Mouse (Mus musculus): ENCODE measurements around the gene M6pr. TPM values are rescaled to one million over a fixed set of nuclear protein-coding genes. Genes with fewer than 3 reads are reported as not detected.

Gene M6pr
- polyA plus RNA-seq, 1 experiment from 2014 or later = 105 TPM

DNA sequence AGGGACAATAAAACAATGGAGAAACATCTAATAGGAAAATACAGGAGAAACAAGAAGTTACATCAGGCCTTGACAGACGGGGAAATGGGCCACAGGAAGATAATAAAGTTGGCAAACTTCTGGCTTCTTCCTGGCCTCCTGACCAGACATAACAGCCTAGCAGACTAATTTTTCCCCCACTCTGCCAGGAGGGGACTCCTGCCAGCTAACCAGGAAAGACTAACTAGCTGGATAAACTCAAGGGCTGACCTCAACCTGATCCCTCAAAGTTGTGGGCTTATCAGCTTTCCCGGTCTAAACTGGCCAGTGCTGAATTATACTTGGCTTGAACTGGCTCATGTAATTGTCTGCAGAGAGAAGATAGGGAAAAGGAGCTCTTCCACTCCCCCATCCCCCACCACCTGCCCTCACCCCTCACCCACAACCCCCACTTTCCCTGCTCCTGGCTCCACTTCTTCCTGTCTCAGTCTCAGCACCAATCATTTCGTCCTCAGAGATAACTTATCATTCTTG, 8.8 kb upstream of the M6pr start:
- H3K27ac ChIP-seq = no peak overlapping the region
- H3K9ac ChIP-seq = no peak overlapping the region
- H3K27me3 ChIP-seq = no peaks in the 10 kb centered on the region
- H3K36me3 ChIP-seq = no peaks in the 10 kb centered on the region
- no peaks in the 10 kb centered on the region for H3K9me3 ChIP-seq (replicated peaks)
- H3K4me2 ChIP-seq = no peak overlapping the region
- 15% methylated on average over 3 of the region's 3 CpGs for WGBS (ENCODE audit: insufficient replicate concordance)
- H3K4me3 ChIP-seq (replicated peaks) = no peak overlapping the region
- no peak for ATAC-seq (ENCODE audit: low read depth)
- peaks cover 12% of the 10 kb centered on the region for H3K4me1 ChIP-seq (replicated peaks)
- no peak for DNase-seq

DNA sequence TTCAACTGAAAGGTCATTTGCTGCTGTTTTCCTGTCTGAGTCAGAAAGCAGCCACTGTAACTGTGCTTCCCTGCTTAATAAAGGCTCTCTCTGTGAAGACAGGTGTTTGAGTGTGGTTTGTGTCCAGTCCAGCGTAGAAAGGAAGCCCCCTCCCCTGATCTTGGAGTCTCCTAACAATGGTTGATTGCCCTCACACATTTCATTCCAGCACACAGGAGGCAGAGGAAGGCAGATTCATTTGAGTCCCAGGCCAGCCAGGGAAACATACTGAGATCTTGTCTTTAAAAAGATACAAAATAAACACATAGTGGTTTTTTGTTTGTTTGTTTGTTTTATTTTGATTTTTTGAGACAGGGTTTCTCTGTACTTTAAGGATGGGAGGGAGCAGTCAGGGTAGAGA, 6.4 kb upstream of the M6pr start:
- DNase-seq (no peak), ATAC-seq (ENCODE audit: low read depth) (no peak)
- Histone ChIP-seq H3K9me3 (replicated peaks) (no peaks in the 10 kb centered on the region), H3K27me3 (no peaks in the 10 kb centered on the region), H3K27ac (no peak overlapping the region), H3K4me3 (replicated peaks) (no peak overlapping the region), H3K9ac (no peak overlapping the region), H3K4me2 (no peak overlapping the region), H3K4me1 (replicated peaks) (peaks cover 9% of the 10 kb centered on the region), H3K36me3 (no peaks in the 10 kb centered on the region)
- 65% methylated on average over 1 of the region's 1 CpGs for WGBS (ENCODE audit: insufficient replicate concordance)

- no peak overlapping the region for H3K4me3 ChIP-seq (replicated peaks)
- H3K27ac ChIP-seq = no peak overlapping the region
- 58% methylated on average over 4 of the region's 4 CpGs for WGBS (ENCODE audit: insufficient replicate concordance)
- no peak overlapping the region for H3K9ac ChIP-seq
- H3K27me3 ChIP-seq = no peaks in the 10 kb centered on the region
- H3K4me2 ChIP-seq = no peak overlapping the region
- ATAC-seq (ENCODE audit: low read depth) = no peak
- peaks cover 4% of the 10 kb centered on the region for H3K4me1 ChIP-seq (replicated peaks)
- no peaks in the 10 kb centered on the region for H3K36me3 ChIP-seq
- H3K9me3 ChIP-seq (replicated peaks) = no peaks in the 10 kb centered on the region
- DNase-seq = no peak
Measured at GRCm38 (mm10) chr6:122302661-122303060, 5.9 kb upstream of the M6pr start.

DNA sequence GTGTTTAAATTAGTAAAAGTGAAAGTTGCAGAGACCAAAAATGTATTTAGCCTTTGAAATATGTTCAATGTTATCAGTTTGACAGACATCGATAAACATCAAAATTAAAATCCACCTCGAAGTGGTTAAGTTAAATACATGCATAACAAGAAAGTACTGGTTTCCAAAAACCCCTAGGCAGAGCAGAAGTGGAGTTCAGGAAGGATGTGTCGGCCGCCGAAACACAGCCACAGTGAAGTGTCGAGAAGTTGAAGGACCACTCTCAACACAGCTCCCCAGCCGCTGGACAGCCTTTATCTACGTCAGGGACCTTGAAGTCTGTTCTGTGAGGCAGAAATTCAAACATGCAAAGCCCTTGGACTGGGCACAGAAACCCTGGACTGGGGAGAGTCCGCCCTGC, 5.0 kb upstream of the M6pr start:
- DNase-seq (no peak), ATAC-seq (ENCODE audit: low read depth) (no peak)
- Histone ChIP-seq H3K36me3 (no peaks in the 10 kb centered on the region), H3K27ac (no peak overlapping the region), H3K4me2 (no peak overlapping the region), H3K9ac (no peak overlapping the region), H3K4me1 (replicated peaks) (peaks cover 5% of the 10 kb centered on the region; the same call in 1 of the 2 replicates), H3K27me3 (no peaks in the 10 kb centered on the region), H3K9me3 (replicated peaks) (no peaks in the 10 kb centered on the region), H3K4me3 (replicated peaks) (no peak overlapping the region)
- WGBS (ENCODE audit: insufficient replicate concordance) = 60% methylated on average over 9 of the region's 9 CpGs

GRCm38 (mm10) chr6:122304355-122304754, 4.2 kb upstream of the M6pr start:
- H3K36me3 ChIP-seq = no peaks in the 10 kb centered on the region
- ATAC-seq (ENCODE audit: low read depth) = no peak
- H3K4me1 ChIP-seq (replicated peaks) = peaks cover 5% of the 10 kb centered on the region; the same call in 1 of the 2 replicates
- no peaks in the 10 kb centered on the region for H3K27me3 ChIP-seq
- H3K27ac ChIP-seq = no peak overlapping the region
- no peaks in the 10 kb centered on the region for H3K9me3 ChIP-seq (replicated peaks)
- peak; percentile 53 for DNase-seq
- no peak overlapping the region for H3K4me3 ChIP-seq (replicated peaks)
- no peak overlapping the region for H3K9ac ChIP-seq
- no peak overlapping the region for H3K4me2 ChIP-seq
- WGBS (ENCODE audit: insufficient replicate concordance) = 20% methylated on average over 6 of the region's 6 CpGs

GRCm38 (mm10) chr6:122304790-122305555, 3.5 kb upstream of the M6pr start:
- Histone ChIP-seq H3K4me3 (replicated peaks) (no peak overlapping the region), H3K4me2 (no peak overlapping the region), H3K36me3 (no peaks in the 10 kb centered on the region), H3K27ac (no peak overlapping the region), H3K27me3 (no peaks in the 10 kb centered on the region), H3K9ac (no peak overlapping the region), H3K9me3 (replicated peaks) (no peaks in the 10 kb centered on the region), H3K4me1 (replicated peaks) (peaks cover 8% of the 10 kb centered on the region)
- WGBS (ENCODE audit: insufficient replicate concordance) = 71% methylated on average over 12 of the region's 12 CpGs
- ATAC-seq (ENCODE audit: low read depth) = no peak
- no peak for DNase-seq

DNA sequence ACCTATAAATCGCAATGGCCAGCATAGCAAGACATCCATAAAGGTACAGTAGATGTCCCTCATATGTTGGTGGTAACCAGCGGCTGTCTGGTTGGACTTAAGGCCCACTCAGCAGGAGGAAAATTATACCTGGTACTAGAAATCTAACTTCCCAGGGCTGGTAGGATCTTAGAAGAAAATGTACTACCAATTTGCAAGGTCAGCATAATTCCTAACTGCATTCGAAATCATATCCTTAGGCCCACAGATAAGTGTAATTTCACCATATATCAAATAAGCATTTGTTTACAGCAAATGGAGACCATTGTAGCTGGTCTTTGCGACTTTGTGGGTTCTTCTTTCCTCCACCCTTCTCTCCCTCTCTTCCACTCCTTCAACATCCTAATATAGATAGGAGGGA, 1.8 kb upstream of the M6pr start:
- Histone ChIP-seq H3K4me3 (replicated peaks) (no peak overlapping the region), H3K27me3 (no peaks in the 10 kb centered on the region), H3K4me2 (no peak overlapping the region), H3K36me3 (peaks cover 4% of the 10 kb centered on the region), H3K4me1 (replicated peaks) (peaks cover 25% of the 10 kb centered on the region), H3K9ac (no peak overlapping the region), H3K27ac (no peak overlapping the region), H3K9me3 (replicated peaks) (no peaks in the 10 kb centered on the region)
- DNase-seq (no peak), ATAC-seq (ENCODE audit: low read depth) (no peak)
- 69% methylated on average over 4 of the region's 4 CpGs for WGBS (ENCODE audit: insufficient replicate concordance)

GRCm38 (mm10) chr6:122308136-122308504, 400 bp upstream of the M6pr start:
- peaks cover 27% of the 10 kb centered on the region for H3K4me1 ChIP-seq (replicated peaks)
- H3K4me2 ChIP-seq = peak overlapping the region; percentile 88
- H3K4me3 ChIP-seq (replicated peaks) = peak overlapping the region; percentile 99
- 66% methylated on average over 6 of the region's 6 CpGs for WGBS (ENCODE audit: insufficient replicate concordance)
- no peak overlapping the region for H3K27ac ChIP-seq
- no peak overlapping the region for H3K9ac ChIP-seq
- ATAC-seq (ENCODE audit: low read depth) (peak; percentile 0; the same call in 1 of the 2 replicates), DNase-seq (no peak)
- peaks cover 18% of the 10 kb centered on the region for H3K36me3 ChIP-seq
- H3K27me3 ChIP-seq = no peaks in the 10 kb centered on the region
- no peaks in the 10 kb centered on the region for H3K9me3 ChIP-seq (replicated peaks)

DNA sequence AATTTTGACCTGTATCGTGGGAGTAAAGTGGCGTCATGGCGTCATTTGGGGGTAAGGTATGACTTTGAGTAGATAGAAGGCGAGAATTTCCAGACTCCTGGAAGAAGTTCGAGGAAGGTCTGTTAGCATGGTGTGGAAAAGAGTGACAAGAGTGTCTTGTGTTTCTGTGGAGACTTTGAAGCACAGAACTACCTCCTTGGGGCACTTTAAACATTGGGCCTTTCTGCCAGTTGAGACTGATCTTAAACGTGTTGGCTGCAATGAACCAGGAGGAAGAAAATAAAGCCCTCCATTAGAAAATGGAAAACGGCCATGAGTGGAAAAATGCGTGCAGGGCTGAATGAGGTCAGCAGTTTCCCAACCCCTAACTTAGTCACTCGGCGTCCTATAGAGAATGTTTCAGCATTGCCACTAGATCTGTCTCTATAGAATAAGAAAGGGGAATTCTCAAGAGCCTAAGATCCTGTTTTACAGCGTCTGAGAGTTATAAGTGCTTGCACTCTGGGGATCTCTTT, 983 bp downstream of the M6pr start:
- ATAC-seq (ENCODE audit: low read depth) = no peak
- Histone ChIP-seq H3K9ac (peak overlapping the region; percentile 98), H3K27ac (peak overlapping the region; percentile 89), H3K36me3 (peaks cover 32% of the 10 kb centered on the region), H3K9me3 (replicated peaks) (no peaks in the 10 kb centered on the region), H3K4me1 (replicated peaks) (peaks cover 27% of the 10 kb centered on the region), H3K27me3 (no peaks in the 10 kb centered on the region), H3K4me3 (replicated peaks) (peak overlapping the region; percentile 99), H3K4me2 (peak overlapping the region; percentile 88)
- peak; percentile 15 for DNase-seq
- 2% methylated on average over 11 of the region's 11 CpGs for WGBS (ENCODE audit: insufficient replicate concordance)

GRCm38 (mm10) chr6:122310187-122310820, 1.8 kb downstream of the M6pr start:
- peak overlapping the region; percentile 99 for H3K4me3 ChIP-seq (replicated peaks)
- peaks cover 27% of the 10 kb centered on the region for H3K4me1 ChIP-seq (replicated peaks)
- no peaks in the 10 kb centered on the region for H3K9me3 ChIP-seq (replicated peaks)
- WGBS (ENCODE audit: insufficient replicate concordance) = 38% methylated on average over 5 of the region's 5 CpGs
- no peaks in the 10 kb centered on the region for H3K27me3 ChIP-seq
- peak overlapping the region; percentile 98 for H3K9ac ChIP-seq
- peaks cover 40% of the 10 kb centered on the region for H3K36me3 ChIP-seq
- H3K4me2 ChIP-seq = peak overlapping the region; percentile 88
- H3K27ac ChIP-seq = peak overlapping the region; percentile 89
- ATAC-seq (ENCODE audit: low read depth) = no peak
- DNase-seq = no peak

GRCm38 (mm10) chr6:122318726-122319125, 10.2 kb downstream of the M6pr start:
- 71% methylated on average over 1 of the region's 1 CpGs for WGBS (ENCODE audit: insufficient replicate concordance)
- DNase-seq (no peak), ATAC-seq (ENCODE audit: low read depth) (no peak)
- Histone ChIP-seq H3K27ac (no peak overlapping the region), H3K9ac (no peak overlapping the region), H3K4me2 (no peak overlapping the region), H3K36me3 (peaks cover 74% of the 10 kb centered on the region), H3K4me1 (replicated peaks) (no peaks in the 10 kb centered on the region), H3K9me3 (replicated peaks) (no peaks in the 10 kb centered on the region), H3K27me3 (no peaks in the 10 kb centered on the region), H3K4me3 (replicated peaks) (no peak overlapping the region)
